Mouse (Mus musculus): Measurements from ENCODE around the gene Inafm2. TPM values are rescaled to one million over a fixed set of nuclear protein-coding genes. Genes with fewer than 3 reads are reported as not detected.

Inafm2 gene
- polyA plus RNA-seq, 1 experiment from 2014 or later = 27.2 TPM

GRCm38 (mm10) chr2:118792259-118792613, 46.7 kb downstream of the Inafm2 start:
- Histone ChIP-seq H3K9me3 (no peaks in the 10 kb centered on the region), H3K27me3 (no peaks in the 10 kb centered on the region), H3K4me1 (peaks cover 18% of the 10 kb centered on the region), H3K36me3 (peaks cover 5% of the 10 kb centered on the region; the same call in 1 of the 2 replicates), H3K4me3 (no peak overlapping the region), H3K27ac (replicated peaks) (no peak overlapping the region), H3K4me2 (replicated peaks) (no peak overlapping the region), H3K9ac (replicated peaks) (no peak overlapping the region)
- ATAC-seq (replicated peaks) = no peak
- 75% methylated on average over 4 of the region's 4 CpGs for WGBS

GRCm38 (mm10) chr2:118793636-118794035, 48.1 kb downstream of the Inafm2 start:
- Histone ChIP-seq H3K27me3 (no peaks in the 10 kb centered on the region), H3K9me3 (no peaks in the 10 kb centered on the region), H3K9ac (replicated peaks) (no peak overlapping the region), H3K4me2 (replicated peaks) (no peak overlapping the region), H3K4me3 (no peak overlapping the region), H3K27ac (replicated peaks) (no peak overlapping the region), H3K4me1 (peaks cover 18% of the 10 kb centered on the region), H3K36me3 (peaks cover 2% of the 10 kb centered on the region; the same call in 1 of the 2 replicates)
- no peak for ATAC-seq (replicated peaks)
- 83% methylated on average over 4 of the region's 4 CpGs for WGBS

Other genes with a start within 250 kb of the Inafm2 start
- gene Bmf, start 196.1 kb upstream of the Inafm2 start, polyA plus RNA-seq (2015; fragmentation: Nextera tagmentation; extraction: Ambion mirVana) = 1.3 and 1.8 TPM in 2 replicates
- gene Bub1b, start 147.5 kb upstream of the Inafm2 start, polyA plus RNA-seq (2015; fragmentation: Nextera tagmentation; extraction: Ambion mirVana) = 42.9 and 46.0 TPM in 2 replicates
- 27.8 and 29.2 TPM in 2 replicates for gene Pak6, start 82.5 kb upstream of the Inafm2 start, polyA plus RNA-seq (2015; fragmentation: Nextera tagmentation; extraction: Ambion mirVana)
- gene Ankrd63, start 41.8 kb upstream of the Inafm2 start, polyA plus RNA-seq (2015; fragmentation: Nextera tagmentation; extraction: Ambion mirVana) = 0.43 and 0.48 TPM in 2 replicates
- gene Plcb2, start 17.3 kb upstream of the Inafm2 start, polyA plus RNA-seq (2015; fragmentation: Nextera tagmentation; extraction: Ambion mirVana) = 0.63 and 0.69 TPM in 2 replicates
- 1.3 and 1.6 TPM in 2 replicates for gene Ccdc9b, start 16.9 kb downstream of the Inafm2 start, polyA plus RNA-seq (2015; fragmentation: Nextera tagmentation; extraction: Ambion mirVana)
- not detected in 2 replicates for gene Phgr1, start 27.0 kb downstream of the Inafm2 start, polyA plus RNA-seq (2015; fragmentation: Nextera tagmentation; extraction: Ambion mirVana)
- gene Disp2, start 34.0 kb downstream of the Inafm2 start, polyA plus RNA-seq (2015; fragmentation: Nextera tagmentation; extraction: Ambion mirVana) = 24.2 and 25.8 TPM in 2 replicates
- gene Knstrn, start 68.2 kb downstream of the Inafm2 start, polyA plus RNA-seq (2015; fragmentation: Nextera tagmentation; extraction: Ambion mirVana) = 59.0 and 69.4 TPM in 2 replicates
- gene Ivd, start 116.2 kb downstream of the Inafm2 start, polyA plus RNA-seq (2015; fragmentation: Nextera tagmentation; extraction: Ambion mirVana) = 54.2 and 62.1 TPM in 2 replicates
- gene Bahd1, start 154.6 kb downstream of the Inafm2 start, polyA plus RNA-seq (2015; fragmentation: Nextera tagmentation; extraction: Ambion mirVana) = 6.7 TPM in 2 replicates
- 6.0 and 6.6 TPM in 2 replicates for gene Chst14, start 180.7 kb downstream of the Inafm2 start, polyA plus RNA-seq (2015; fragmentation: Nextera tagmentation; extraction: Ambion mirVana)